Mouse (Mus musculus): Measurements from ENCODE around the gene Hamp2. TPM values are rescaled to one million over a fixed set of nuclear protein-coding genes. Genes with fewer than 3 reads are reported as not detected.
A peak's percentile ranks its signal among the peaks of the same experiment; 100 is the strongest.

Hamp2 gene
- polyA plus RNA-seq, 2 experiments: 0.55 TPM; not detected in 1

DNA sequence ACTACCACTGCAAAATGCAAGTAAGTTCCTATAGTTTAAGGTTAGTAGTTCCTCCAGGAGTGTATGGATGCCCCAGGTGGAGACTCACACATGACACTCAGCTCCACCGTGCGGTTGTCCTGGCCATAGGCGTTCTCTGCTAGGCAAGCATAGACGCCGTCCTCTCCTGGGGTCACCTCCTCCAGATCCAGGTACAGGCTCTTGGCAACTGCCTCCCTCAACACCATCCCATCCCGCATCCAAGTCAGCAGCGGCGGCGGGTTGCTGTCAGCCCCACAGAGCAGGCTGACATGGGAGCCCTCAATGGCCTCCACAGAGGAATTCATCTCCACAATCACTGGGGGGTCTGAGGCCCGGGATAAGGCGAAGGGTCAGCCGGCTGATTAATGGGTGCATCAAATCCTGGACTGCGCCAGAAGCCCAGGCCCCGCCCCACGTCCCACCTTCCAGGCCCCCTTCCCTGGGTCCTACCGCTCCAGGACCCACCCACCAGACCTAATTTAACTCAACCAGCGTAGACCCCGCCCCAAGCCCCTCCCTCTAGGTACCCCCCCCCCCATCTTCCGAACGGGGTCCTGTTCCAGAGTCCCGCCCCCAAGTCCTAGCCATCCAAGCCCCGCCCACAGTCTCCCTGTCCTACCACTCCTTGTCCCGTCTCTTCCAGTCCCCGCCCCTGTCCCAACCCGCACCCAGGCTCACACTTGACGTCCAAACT is 16.0 kb downstream of the Hamp2 start:
- H3K27me3 ChIP-seq (ENCODE audit: control insufficient read depth, insufficient read depth, low read length): no peaks in the 10 kb centered on the region
- no peaks in the 10 kb centered on the region for H3K4me1 ChIP-seq (ENCODE audit: control insufficient read depth, insufficient read depth, low read length)
- H3K4me3 ChIP-seq (replicated peaks; ENCODE audit: low read length): peak overlapping the region; percentile 22
- peak overlapping the region; percentile 55 for H3K4me2 ChIP-seq (replicated peaks; ENCODE audit: low read depth, low read length, severe bottlenecking)
- no peak for TF ChIP-seq POLR2A (IDR thresholded peaks at IDR 0.05; ENCODE audit: borderline replicate concordance, extremely low read depth, insufficient read depth, insufficient read length)
- DNase-seq (ENCODE audit: low spot score) (peak; percentile 52), ATAC-seq (ENCODE audit: low FRiP score, low read depth) (peak; percentile 68)
- no peaks in the 10 kb centered on the region for H3K9me3 ChIP-seq (ENCODE audit: control insufficient read depth, low read length)
- H3K27ac ChIP-seq (replicated peaks; ENCODE audit: low read depth, low read length): no peak overlapping the region
- peak overlapping the region; percentile 28 for H3K9ac ChIP-seq (ENCODE audit: low read depth, low read length, severe bottlenecking)
- H3K36me3 ChIP-seq (ENCODE audit: control insufficient read depth, insufficient read depth, low read length): no peaks in the 10 kb centered on the region
- WGBS: under 1% methylated on average over 24 of the region's 26 CpGs

DNA sequence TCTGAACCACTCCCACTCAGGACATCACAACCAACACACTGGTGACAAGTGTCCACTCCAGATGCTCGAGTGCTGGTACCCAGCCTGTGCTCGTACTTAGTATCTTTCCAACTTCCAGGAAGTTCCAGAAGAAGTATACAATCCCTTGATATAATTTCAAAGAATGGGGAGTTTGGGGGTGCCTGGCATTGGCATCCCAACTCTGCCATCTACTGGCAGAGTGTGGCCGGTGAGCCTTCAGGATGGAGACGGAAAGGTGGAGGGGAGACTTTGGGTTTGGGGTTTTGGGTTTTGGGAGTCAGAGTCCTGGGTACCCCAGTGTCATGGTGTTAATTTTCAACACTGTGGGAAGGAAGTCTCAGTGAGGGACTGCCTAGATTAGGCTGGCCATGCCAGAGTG is 20.4 kb downstream of the Hamp2 start:
- ATAC-seq (ENCODE audit: low FRiP score, low read depth) (no peak), DNase-seq (ENCODE audit: low spot score) (no peak)
- WGBS: 29% methylated on average over 4 of the region's 4 CpGs
- Histone ChIP-seq H3K27me3 (ENCODE audit: control insufficient read depth, insufficient read depth, low read length) (no peaks in the 10 kb centered on the region), H3K4me1 (ENCODE audit: control insufficient read depth, insufficient read depth, low read length) (no peaks in the 10 kb centered on the region), H3K27ac (replicated peaks; ENCODE audit: low read depth, low read length) (no peak overlapping the region), H3K9ac (ENCODE audit: low read depth, low read length, severe bottlenecking) (no peak overlapping the region), H3K9me3 (ENCODE audit: control insufficient read depth, low read length) (no peaks in the 10 kb centered on the region), H3K4me3 (replicated peaks; ENCODE audit: low read length) (no peak overlapping the region), H3K4me2 (replicated peaks; ENCODE audit: low read depth, low read length, severe bottlenecking) (no peak overlapping the region), H3K36me3 (ENCODE audit: control insufficient read depth, insufficient read depth, low read length) (no peaks in the 10 kb centered on the region)
- TF ChIP-seq POLR2A (IDR thresholded peaks at IDR 0.05; ENCODE audit: borderline replicate concordance, extremely low read depth, insufficient read depth, insufficient read length): no peak

DNA sequence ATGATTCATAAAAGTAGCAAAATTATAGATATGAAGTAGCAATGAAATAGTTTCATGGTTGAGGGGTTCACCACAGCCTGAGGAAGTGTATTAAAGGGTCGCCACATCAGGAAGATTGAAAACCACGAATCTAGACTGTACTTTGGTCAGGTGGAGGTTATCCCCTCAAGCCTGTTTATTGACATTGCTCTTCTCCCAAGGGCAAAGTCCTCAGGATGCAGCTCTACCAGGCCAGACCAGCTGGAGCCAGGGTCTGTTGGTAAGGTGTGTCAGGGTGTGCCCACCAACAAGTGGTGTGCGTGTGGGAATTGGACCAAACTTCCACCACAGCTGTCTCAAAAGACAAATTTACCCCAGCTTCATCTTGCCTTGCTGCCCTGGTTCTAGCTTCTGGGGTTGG is 29.3 kb downstream of the Hamp2 start:
- Histone ChIP-seq H3K4me2 (replicated peaks; ENCODE audit: low read depth, low read length, severe bottlenecking) (no peak overlapping the region), H3K27me3 (ENCODE audit: control insufficient read depth, insufficient read depth, low read length) (no peaks in the 10 kb centered on the region), H3K27ac (replicated peaks; ENCODE audit: low read depth, low read length) (no peak overlapping the region), H3K36me3 (ENCODE audit: control insufficient read depth, insufficient read depth, low read length) (no peaks in the 10 kb centered on the region), H3K4me3 (replicated peaks; ENCODE audit: low read length) (no peak overlapping the region), H3K9me3 (ENCODE audit: control insufficient read depth, low read length) (no peaks in the 10 kb centered on the region), H3K9ac (ENCODE audit: low read depth, low read length, severe bottlenecking) (no peak overlapping the region), H3K4me1 (ENCODE audit: control insufficient read depth, insufficient read depth, low read length) (no peaks in the 10 kb centered on the region)
- no peak for DNase-seq (ENCODE audit: low spot score)
- no peak for TF ChIP-seq POLR2A (IDR thresholded peaks at IDR 0.05; ENCODE audit: borderline replicate concordance, extremely low read depth, insufficient read depth, insufficient read length)
- no peak for ATAC-seq (ENCODE audit: low FRiP score, low read depth)
- WGBS: 86% methylated on average over 3 of the region's 3 CpGs

DNA sequence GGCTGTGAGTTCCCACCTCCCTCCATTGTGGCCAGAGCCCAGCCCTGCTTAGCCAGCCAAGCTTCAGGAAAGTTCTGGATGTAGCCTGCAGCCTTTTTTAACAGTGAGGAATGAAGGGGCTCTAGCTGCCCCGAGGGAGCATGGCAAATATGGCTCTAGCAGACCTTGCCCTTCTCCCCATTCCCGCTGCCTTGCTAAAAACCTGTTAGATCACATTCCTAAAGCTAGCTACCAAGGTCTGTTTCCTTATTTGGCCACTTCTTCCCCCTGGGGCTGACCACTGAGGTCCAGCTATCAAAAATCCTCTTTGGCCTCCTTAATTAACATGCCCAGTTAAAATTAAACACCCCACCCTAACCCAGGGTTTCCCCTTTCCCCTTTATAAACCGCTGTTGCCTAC is 32.0 kb downstream of the Hamp2 start:
- H3K9me3 ChIP-seq (ENCODE audit: control insufficient read depth, low read length): no peaks in the 10 kb centered on the region
- H3K4me3 ChIP-seq (replicated peaks; ENCODE audit: low read length): no peak overlapping the region
- H3K36me3 ChIP-seq (ENCODE audit: control insufficient read depth, insufficient read depth, low read length): no peaks in the 10 kb centered on the region
- WGBS: 72% methylated on average over 3 of the region's 3 CpGs
- no peak overlapping the region for H3K9ac ChIP-seq (ENCODE audit: low read depth, low read length, severe bottlenecking)
- ATAC-seq (ENCODE audit: low FRiP score, low read depth) (no peak), DNase-seq (ENCODE audit: low spot score) (no peak)
- H3K27ac ChIP-seq (replicated peaks; ENCODE audit: low read depth, low read length): no peak overlapping the region
- H3K4me1 ChIP-seq (ENCODE audit: control insufficient read depth, insufficient read depth, low read length): no peaks in the 10 kb centered on the region
- H3K27me3 ChIP-seq (ENCODE audit: control insufficient read depth, insufficient read depth, low read length): no peaks in the 10 kb centered on the region
- H3K4me2 ChIP-seq (replicated peaks; ENCODE audit: low read depth, low read length, severe bottlenecking): no peak overlapping the region
- TF ChIP-seq POLR2A (IDR thresholded peaks at IDR 0.05; ENCODE audit: borderline replicate concordance, extremely low read depth, insufficient read depth, insufficient read length): no peak

DNA sequence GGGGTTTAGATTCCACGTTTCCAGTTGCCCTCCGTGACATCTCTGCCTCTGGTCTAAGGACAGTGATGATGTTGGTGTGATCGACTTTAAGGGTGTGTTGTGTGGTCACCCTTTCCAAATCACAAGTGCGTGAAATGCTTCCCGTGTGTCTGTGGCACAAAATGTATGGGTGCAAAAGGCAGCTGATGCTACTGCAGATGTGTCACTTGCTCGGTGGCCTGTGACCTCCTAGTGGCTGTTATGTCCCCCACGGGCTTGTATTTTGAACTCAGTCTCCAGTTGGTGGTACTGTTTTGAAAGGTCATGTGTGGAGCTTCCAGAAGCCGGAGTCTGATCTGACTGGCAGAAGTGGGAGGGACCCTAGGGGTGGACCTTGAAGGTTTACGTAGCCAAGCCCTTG is 32.7 kb downstream of the Hamp2 start:
- no peak for DNase-seq (ENCODE audit: low spot score)
- Histone ChIP-seq H3K36me3 (ENCODE audit: control insufficient read depth, insufficient read depth, low read length) (no peaks in the 10 kb centered on the region), H3K9ac (ENCODE audit: low read depth, low read length, severe bottlenecking) (no peak overlapping the region), H3K4me2 (replicated peaks; ENCODE audit: low read depth, low read length, severe bottlenecking) (no peak overlapping the region), H3K9me3 (ENCODE audit: control insufficient read depth, low read length) (no peaks in the 10 kb centered on the region), H3K27ac (replicated peaks; ENCODE audit: low read depth, low read length) (no peak overlapping the region), H3K4me1 (ENCODE audit: control insufficient read depth, insufficient read depth, low read length) (no peaks in the 10 kb centered on the region), H3K4me3 (replicated peaks; ENCODE audit: low read length) (no peak overlapping the region), H3K27me3 (ENCODE audit: control insufficient read depth, insufficient read depth, low read length) (no peaks in the 10 kb centered on the region)
- TF ChIP-seq POLR2A (IDR thresholded peaks at IDR 0.05; ENCODE audit: borderline replicate concordance, extremely low read depth, insufficient read depth, insufficient read length): no peak
- 83% methylated on average over 9 of the region's 9 CpGs for WGBS
- no peak for ATAC-seq (ENCODE audit: low FRiP score, low read depth)

Measured in limb, embryonic 14.5 days (tissue).